Mouse (Mus musculus) MEL (cell line): ENCODE measurements around the gene Hsd3b5.
"Not testable (repeated sequence)": the region's sequence is repeated elsewhere in the genome, so short reads cannot be mapped to it uniquely, and the experiment has no call there.

ENCODE experiments used
- CTCF ChIP-seq, 3 experiments: IDR thresholded peaks in 2 of 3; conservative IDR thresholded peaks in 1 of 3; 2 replicates each; pipeline ENCODE4 v1.5.1; 2011 to 2012; ENCODE audit warnings: low read length in 3 of 3, low read depth in 2 of 3, mild to moderate bottlenecking in 2 of 3, improper control_type of control experiment in 1 of 3, inconsistent platforms in 1 of 3, mixed read lengths in 1 of 3, moderate library complexity in 1 of 3; ENCODE audit not compliant: control insufficient read depth in 1 of 3, insufficient read depth in 1 of 3, poor library complexity in 1 of 3, severe bottlenecking in 1 of 3
- E2F4 ChIP-seq: IDR thresholded peaks from 2 replicates; pipeline ENCODE4 v1.6.1; 2011; ENCODE audit warnings: low read depth, low read length, improper control_type of control experiment, borderline replicate concordance
- KAT2A ChIP-seq: conservative IDR thresholded peaks from 2 replicates; pipeline ENCODE4 v1.6.1; 2012; ENCODE audit warnings: low read depth, low read length, improper control_type of control experiment, inconsistent platforms
- POLR2A ChIP-seq, 2 experiments: IDR thresholded peaks; 2 replicates each; pipeline ENCODE4 v1.6.1; 2011 to 2012; ENCODE audit warnings: low read length in 2 of 2, mild to moderate bottlenecking in 2 of 2, control low read depth in 1 of 2, improper control_type of control experiment in 1 of 2, low read depth in 1 of 2, moderate library complexity in 1 of 2; ENCODE audit not compliant: control insufficient read depth in 1 of 2, insufficient read depth in 1 of 2, poor library complexity in 1 of 2
- POLR2AphosphoS2 ChIP-seq: IDR thresholded peaks from 2 replicates; pipeline ENCODE4 v1.6.1; 2011; ENCODE audit warnings: low read length, improper control_type of control experiment
- RAD21 ChIP-seq: IDR thresholded peaks from 2 replicates; pipeline ENCODE4 v1.6.1; 2011; ENCODE audit warnings: mild to moderate bottlenecking, low read depth, low read length, improper control_type of control experiment

DNA sequence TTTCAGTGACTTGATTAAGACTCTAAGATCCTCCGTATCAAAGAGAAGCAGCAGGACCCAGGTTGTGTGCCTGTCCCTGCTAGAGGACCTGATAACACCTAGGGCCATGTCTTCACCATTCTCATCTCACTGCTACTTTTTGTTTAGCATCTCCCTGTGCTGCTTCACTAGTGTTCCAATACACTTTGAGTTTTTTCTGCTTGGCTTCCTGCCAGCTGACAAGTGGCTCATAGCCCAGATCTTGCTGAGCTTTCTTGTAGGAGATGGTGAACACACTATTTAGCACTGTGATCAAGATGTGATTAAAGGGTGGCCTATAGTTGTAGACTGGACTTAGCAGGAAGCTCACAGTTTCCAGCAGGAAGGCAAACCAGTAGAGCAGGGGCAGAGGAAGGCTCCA, 49.0 kb downstream of the Hsd3b5 start:
- TF ChIP-seq POLR2AphosphoS2; RAD21; POLR2A (IDR thresholded peaks at IDR 0.05; ENCODE audit: control insufficient read depth in 1 of 2, insufficient read depth in 1 of 2, low read depth in 1 of 2, low read length in 2 of 2, poor library complexity in 1 of 2); CTCF (IDR thresholded peaks at IDR 0.05 in 2 of 3, conservative IDR thresholded peaks at IDR 0.05 in 1 of 3; ENCODE audit: control insufficient read depth in 1 of 3, insufficient read depth in 1 of 3, low read depth in 2 of 3, low read length in 3 of 3, poor library complexity in 1 of 3, severe bottlenecking in 1 of 3); E2F4; KAT2A: not testable (repeated sequence)
